Mouse (Mus musculus) MEL (cell line): Measurements from ENCODE around the gene Erich4. TPM values are rescaled to one million over a fixed set of nuclear protein-coding genes. Genes with fewer than 3 reads are reported as not detected.

Experiments used
- DNase-seq: peaks from one replicate; pipeline ENCODE4 v3.0.0; 2011; ENCODE audit warnings: low read depth, low spot score
- H3K27ac ChIP-seq: 2 replicates; pipeline ENCODE4 v1.5.1; 2012; ENCODE audit warnings: low read depth, mild to moderate bottlenecking, control low read depth, low read length, moderate library complexity; ENCODE audit not compliant: control insufficient read depth
- H3K27me3 ChIP-seq, 2 experiments: fragments of 150-350 bp in 1 of 2; sonication (generic) in 1 of 2; 2 replicates each; pipeline ENCODE4 v1.6.1; 2012; ENCODE audit warnings: low read length in 2 of 2, mild to moderate bottlenecking in 2 of 2, improper control_type of control experiment in 1 of 2, moderate library complexity in 1 of 2; ENCODE audit not compliant: insufficient read depth in 2 of 2, control insufficient read depth in 1 of 2
- H3K36me3 ChIP-seq, 2 experiments: 2 replicates each; pipeline ENCODE4 v1.6.1; 2012 to 2014; ENCODE audit warnings: low read length in 2 of 2, improper control_type of control experiment in 1 of 2, inconsistent platforms in 1 of 2, mild to moderate bottlenecking in 1 of 2; ENCODE audit not compliant: insufficient read depth in 2 of 2, control insufficient read depth in 1 of 2
- H3K4me1 ChIP-seq, 2 experiments: fragments of 150-350 bp in 1 of 2; sonication (generic) in 1 of 2; 2 replicates each; pipeline ENCODE4 v1.6.1; 2012; ENCODE audit warnings: low read length in 2 of 2, improper control_type of control experiment in 1 of 2, mild to moderate bottlenecking in 1 of 2; ENCODE audit not compliant: insufficient read depth in 2 of 2, control insufficient read depth in 1 of 2
- H3K4me3 ChIP-seq, 2 experiments: fragments of 150-350 bp in 1 of 2; sonication (generic) in 1 of 2; 2 replicates each; pipeline ENCODE4 v1.5.1; 2012; ENCODE audit warnings: low read depth in 2 of 2, low read length in 2 of 2, mild to moderate bottlenecking in 2 of 2, moderate library complexity in 2 of 2, control low read depth in 1 of 2, improper control_type of control experiment in 1 of 2; ENCODE audit not compliant: control insufficient read depth in 1 of 2, insufficient read depth in 1 of 2
- H3K79me2 ChIP-seq: 2 replicates; pipeline ENCODE4 v1.6.1; 2012; ENCODE audit warnings: mild to moderate bottlenecking, low read length, moderate library complexity; ENCODE audit not compliant: control insufficient read depth, poor library complexity, insufficient read depth
- H3K9ac ChIP-seq: 2 replicates; pipeline ENCODE4 v1.6.1; 2012; ENCODE audit warnings: low read depth, mild to moderate bottlenecking, control low read depth, low read length, moderate library complexity; ENCODE audit not compliant: control insufficient read depth, poor library complexity, severe bottlenecking
- H3K9me3 ChIP-seq: fragments of 150-350 bp; sonication (generic); replicated peaks from 2 replicates; pipeline ENCODE4 v1.6.1; 2012; ENCODE audit warnings: mild to moderate bottlenecking, low read length, improper control_type of control experiment, moderate library complexity; ENCODE audit not compliant: insufficient read depth
- CTCF ChIP-seq, 3 experiments: IDR thresholded peaks in 2 of 3; conservative IDR thresholded peaks in 1 of 3; 2 replicates each; pipeline ENCODE4 v1.5.1; 2011 to 2012; ENCODE audit warnings: low read length in 3 of 3, low read depth in 2 of 3, mild to moderate bottlenecking in 2 of 3, improper control_type of control experiment in 1 of 3, inconsistent platforms in 1 of 3, mixed read lengths in 1 of 3, moderate library complexity in 1 of 3; ENCODE audit not compliant: control insufficient read depth in 1 of 3, insufficient read depth in 1 of 3, poor library complexity in 1 of 3, severe bottlenecking in 1 of 3
- EP300 ChIP-seq, 2 experiments: IDR thresholded peaks; 2 replicates each; pipeline ENCODE4 v1.6.1; 2011; ENCODE audit warnings: improper control_type of control experiment in 2 of 2, low read length in 2 of 2, low read depth in 1 of 2, mild to moderate bottlenecking in 1 of 2
- GATA1 ChIP-seq: IDR thresholded peaks from 2 replicates; pipeline ENCODE4 v1.6.1; 2011; ENCODE audit warnings: low read depth, low read length, improper control_type of control experiment
- HCFC1 ChIP-seq: IDR thresholded peaks from 2 replicates; pipeline ENCODE4 v1.6.1; 2012; ENCODE audit warnings: low read depth, mild to moderate bottlenecking, inconsistent platforms, low read length, improper control_type of control experiment, moderate library complexity
- MEF2A ChIP-seq: IDR thresholded peaks from 2 replicates; pipeline ENCODE4 v1.6.1; 2014; ENCODE audit warnings: low read depth, mild to moderate bottlenecking, inconsistent platforms, low read length, improper control_type of control experiment; ENCODE audit not compliant: poor library complexity, insufficient replicate concordance, severe bottlenecking; ENCODE audit errors: extremely low read depth
- MXI1 ChIP-seq: IDR thresholded peaks from 2 replicates; pipeline ENCODE4 v1.6.1; 2011; ENCODE audit warnings: mild to moderate bottlenecking, low read depth, low read length, improper control_type of control experiment
- NRF1 ChIP-seq: IDR thresholded peaks from 2 replicates; pipeline ENCODE4 v1.6.1; 2014; ENCODE audit warnings: low read depth, mild to moderate bottlenecking, inconsistent platforms, low read length, improper control_type of control experiment, moderate library complexity; ENCODE audit not compliant: poor library complexity, insufficient read depth, severe bottlenecking
- RAD21 ChIP-seq: IDR thresholded peaks from 2 replicates; pipeline ENCODE4 v1.6.1; 2011; ENCODE audit warnings: mild to moderate bottlenecking, low read depth, low read length, improper control_type of control experiment
- RCOR1 ChIP-seq: IDR thresholded peaks from 2 replicates; pipeline ENCODE4 v1.6.1; 2012; ENCODE audit warnings: low read depth, mild to moderate bottlenecking, inconsistent platforms, low read length, improper control_type of control experiment
- SIN3A ChIP-seq: IDR thresholded peaks from 2 replicates; pipeline ENCODE4 v1.6.1; 2012; ENCODE audit warnings: low read length, improper control_type of control experiment, inconsistent platforms
- SMC3 ChIP-seq: IDR thresholded peaks from 2 replicates; pipeline ENCODE4 v1.6.1; 2011; ENCODE audit warnings: low read depth, low read length, improper control_type of control experiment
- TBP ChIP-seq: IDR thresholded peaks from 2 replicates; pipeline ENCODE4 v1.8.0; 2011; ENCODE audit warnings: low read depth, low read length, improper control_type of control experiment
- ZC3H11A ChIP-seq: IDR thresholded peaks from 2 replicates; pipeline ENCODE4 v1.6.1; 2012; ENCODE audit warnings: low read depth, mild to moderate bottlenecking, inconsistent platforms, low read length, improper control_type of control experiment
- ZKSCAN1 ChIP-seq: IDR thresholded peaks from 2 replicates; pipeline ENCODE4 v1.6.1; 2012; ENCODE audit warnings: low read depth, mild to moderate bottlenecking, inconsistent platforms, low read length, improper control_type of control experiment, moderate library complexity
- ZNF384 ChIP-seq: IDR thresholded peaks from 2 replicates; pipeline ENCODE4 v1.6.1; 2012; ENCODE audit warnings: low read depth, mild to moderate bottlenecking, inconsistent platforms, low read length, improper control_type of control experiment
- polyA plus RNA-seq, 2 experiments: library from polyadenylated mRNA; stranded (reverse) in 1 of 2; unstranded in 1 of 2; fragments of >175 nt in 1 of 2; fragments of >200 nt in 1 of 2; gene quantifications; 2 replicates each; pipeline versions ENCODE4 v1.2.1 to v1.2.4; 2012; ENCODE audit warnings: low replicate concordance in 2 of 2, low read depth in 1 of 2; ENCODE audit not compliant: insufficient read length in 2 of 2, insufficient read depth in 1 of 2, missing spikeins in 1 of 2
- total RNA-seq: library from RNA; depleted of rRNA; stranded (reverse); fragments of 300-350 nt; gene quantifications from 2 replicates; pipeline ENCODE4 v1.2.3, GENCODE M21; 2012

The Erich4 gene
- total and polyA plus RNA-seq, 3 experiments: not detected

GRCm38 (mm10) chr7:25651281-25651680 lies 35.6 kb upstream of the Erich4 start:
- peak; percentile 72 for DNase-seq
- H3K79me2 ChIP-seq: no peaks in the 10 kb centered on the region
- peak overlapping the region; percentile 28 to 46 for H3K4me3 ChIP-seq
- TF ChIP-seq MEF2A (no peak), MXI1 (peak; percentile 52; the same call in 1 of the 2 replicates), HCFC1 (0 out of 2 replicates have a peak, but pooled peaks have one; percentile 31), NRF1 (0 out of 2 replicates have a peak, but pooled peaks have one; percentile 8), CTCF (IDR thresholded peaks at IDR 0.05 in 2 of 3, conservative IDR thresholded peaks at IDR 0.05 in 1 of 3; ENCODE audit: control insufficient read depth in 1 of 3, insufficient read depth in 1 of 3, low read depth in 2 of 3, low read length in 3 of 3, poor library complexity in 1 of 3, severe bottlenecking in 1 of 3) (peak in 2 of 3 experiments; percentile 19 to 53; a peak in 3 of 6 replicates), SMC3 (peak; percentile 45), ZC3H11A (no peak), EP300 (IDR thresholded peaks at IDR 0.05; ENCODE audit: low read depth in 1 of 2, low read length in 2 of 2) (peak in 1 of 2 experiments; percentile 12; a peak in 1 of 4 replicates), GATA1 (no peak), TBP (0 out of 2 replicates have a peak, but pooled peaks have one; percentile 20), RCOR1 (0 out of 2 replicates have a peak, but pooled peaks have one; percentile 14), RAD21 (peak; percentile 57), ZNF384 (peak; percentile 32), ZKSCAN1 (no peak), SIN3A (peak; percentile 48; the same call in 1 of the 2 replicates)
- no peak overlapping the region; the same call in 1 of the 2 replicates for H3K27ac ChIP-seq
- no peaks in the 10 kb centered on the region for H3K36me3 ChIP-seq
- H3K4me1 ChIP-seq: no peaks in the 10 kb centered on the region
- H3K9me3 ChIP-seq: no peaks in the 10 kb centered on the region
- no peaks in the 10 kb centered on the region for H3K27me3 ChIP-seq
- H3K9ac ChIP-seq: peak overlapping the region; percentile 49

- TF ChIP-seq GATA1: peak; percentile 30; the same call in 1 of the 2 replicates
- TF ChIP-seq RAD21: no peak
- peak in 1 of 2 experiments; percentile 35; a peak in 1 of 4 replicates for TF ChIP-seq EP300 (IDR thresholded peaks at IDR 0.05; ENCODE audit: low read depth in 1 of 2, low read length in 2 of 2)
- peak; percentile 35 for DNase-seq
- Histone ChIP-seq H3K9me3 (no peaks in the 10 kb centered on the region), H3K79me2 (no peaks in the 10 kb centered on the region), H3K9ac (no peak overlapping the region), H3K27ac (no peak overlapping the region), H3K4me3 (no peak overlapping the region), H3K4me1 (no peaks in the 10 kb centered on the region), H3K36me3 (no peaks in the 10 kb centered on the region), H3K27me3 (no peaks in the 10 kb centered on the region)
Observed at GRCm38 (mm10) chr7:25649839-25650238, 34.1 kb upstream of the Erich4 start.
